Mouse (Mus musculus) ES-Bruce4 (cell line): ENCODE results near the gene Celf2.

Source experiments
- CTCF ChIP-seq: IDR thresholded peaks from one replicate; pipeline ENCODE4 v1.8.1; 2011; ENCODE audit warnings: low read depth, low read length
- EP300 ChIP-seq: IDR thresholded peaks from 2 replicates; pipeline ENCODE4 v1.6.1; 2011; ENCODE audit warnings: low read depth, low read length; ENCODE audit not compliant: insufficient read depth
- POLR2A ChIP-seq: IDR thresholded peaks from one replicate; pipeline ENCODE4 v1.8.1; 2011; ENCODE audit warnings: low read length; ENCODE audit not compliant: insufficient read depth

DNA sequence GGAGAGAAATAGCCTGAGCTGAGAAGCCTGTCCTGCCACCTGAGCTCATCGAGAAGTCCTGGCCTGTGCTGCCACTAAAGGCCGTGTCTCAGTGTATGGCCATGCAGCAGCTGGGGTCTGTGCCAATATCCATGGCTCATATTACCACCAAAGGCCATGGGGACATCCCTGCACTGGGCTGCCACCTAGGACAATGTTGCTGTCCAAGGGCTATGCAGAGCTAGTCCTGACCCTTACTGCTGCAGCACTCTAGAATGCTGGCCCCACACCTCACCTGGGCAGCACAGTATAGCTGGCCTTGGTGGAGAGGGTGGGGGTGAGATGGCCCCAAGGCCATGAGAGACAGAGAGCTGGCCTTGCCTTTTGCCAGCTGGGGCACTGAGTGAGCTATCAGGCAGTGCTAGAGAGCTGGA, 780.5 kb downstream of the Celf2 start:
- TF ChIP-seq CTCF (no peak), POLR2A (no peak), EP300 (no peak)
